Mouse (Mus musculus): ENCODE results near the gene Gpc6. TPM values are rescaled to one million over a fixed set of nuclear protein-coding genes. Genes with fewer than 3 reads are reported as not detected.

Gpc6 gene
- polyA plus RNA-seq, 1 experiment from 2014 or later = 14.5 TPM

- Histone ChIP-seq H3K9me3 (ENCODE audit: control insufficient read depth, low read length) (no peaks in the 10 kb centered on the region), H3K36me3 (ENCODE audit: control insufficient read depth, insufficient read depth, low read length) (no peaks in the 10 kb centered on the region), H3K27me3 (ENCODE audit: control insufficient read depth, insufficient read depth, low read length) (peaks cover 1% of the 10 kb centered on the region; the same call in 1 of the 2 replicates), H3K4me2 (ENCODE audit: low read length) (no peak overlapping the region), H3K4me1 (ENCODE audit: control insufficient read depth in 2 of 2, insufficient read depth in 2 of 2, low read length in 2 of 2) (no peaks in the 10 kb centered on the region), H3K4me3 (ENCODE audit: control insufficient read depth in 1 of 2, insufficient read depth in 1 of 2, low read depth in 1 of 2, low read length in 2 of 2) (no peak overlapping the region), H3K9ac (ENCODE audit: low read length) (no peak overlapping the region), H3K27ac (replicated peaks in 1 of 2; ENCODE audit: control insufficient read depth in 1 of 2, insufficient read depth in 1 of 2, low read depth in 2 of 2, low read length in 2 of 2) (no peak overlapping the region)
- no peak for ATAC-seq (ENCODE audit: insufficient number of reproducible peaks, insufficient read depth, low FRiP score, low read depth)
- 87% methylated on average over 6 of the region's 6 CpGs for WGBS
These were observed 730.3 kb downstream of the Gpc6 start for GRCm38 (mm10) chr14:117655382-117655781.

- ATAC-seq (ENCODE audit: insufficient number of reproducible peaks, insufficient read depth, low FRiP score, low read depth) = no peak
- Histone ChIP-seq H3K36me3 (ENCODE audit: control insufficient read depth, insufficient read depth, low read length) (no peaks in the 10 kb centered on the region), H3K9me3 (ENCODE audit: control insufficient read depth, low read length) (no peaks in the 10 kb centered on the region), H3K4me1 (ENCODE audit: control insufficient read depth in 2 of 2, insufficient read depth in 2 of 2, low read length in 2 of 2) (no peaks in the 10 kb centered on the region), H3K27me3 (ENCODE audit: control insufficient read depth, insufficient read depth, low read length) (no peaks in the 10 kb centered on the region), H3K9ac (ENCODE audit: low read length) (no peak overlapping the region), H3K4me2 (ENCODE audit: low read length) (no peak overlapping the region), H3K4me3 (ENCODE audit: control insufficient read depth in 1 of 2, insufficient read depth in 1 of 2, low read depth in 1 of 2, low read length in 2 of 2) (no peak overlapping the region), H3K27ac (replicated peaks in 1 of 2; ENCODE audit: control insufficient read depth in 1 of 2, insufficient read depth in 1 of 2, low read depth in 2 of 2, low read length in 2 of 2) (no peak overlapping the region)
- 88% methylated on average over 8 of the region's 8 CpGs for WGBS
These were observed 734.2 kb downstream of the Gpc6 start for GRCm38 (mm10) chr14:117659198-117659761.

- no peaks in the 10 kb centered on the region for H3K9me3 ChIP-seq (ENCODE audit: control insufficient read depth, low read length)
- no peak overlapping the region for H3K27ac ChIP-seq (replicated peaks in 1 of 2; ENCODE audit: control insufficient read depth in 1 of 2, insufficient read depth in 1 of 2, low read depth in 2 of 2, low read length in 2 of 2)
- no peaks in the 10 kb centered on the region for H3K36me3 ChIP-seq (ENCODE audit: control insufficient read depth, insufficient read depth, low read length)
- no peaks in the 10 kb centered on the region for H3K4me1 ChIP-seq (ENCODE audit: control insufficient read depth in 2 of 2, insufficient read depth in 2 of 2, low read length in 2 of 2)
- 73% methylated on average over 4 of the region's 4 CpGs for WGBS
- H3K27me3 ChIP-seq (ENCODE audit: control insufficient read depth, insufficient read depth, low read length) = no peaks in the 10 kb centered on the region
- no peak for ATAC-seq (ENCODE audit: insufficient number of reproducible peaks, insufficient read depth, low FRiP score, low read depth)
- no peak overlapping the region for H3K4me2 ChIP-seq (ENCODE audit: low read length)
- no peak overlapping the region for H3K9ac ChIP-seq (ENCODE audit: low read length)
- no peak overlapping the region for H3K4me3 ChIP-seq (ENCODE audit: control insufficient read depth in 1 of 2, insufficient read depth in 1 of 2, low read depth in 1 of 2, low read length in 2 of 2)
These were observed 737.1 kb downstream of the Gpc6 start for GRCm38 (mm10) chr14:117662261-117662660.

GRCm38 (mm10) chr14:117664796-117665195, 739.7 kb downstream of the Gpc6 start:
- no peaks in the 10 kb centered on the region for H3K9me3 ChIP-seq (ENCODE audit: control insufficient read depth, low read length)
- H3K27me3 ChIP-seq (ENCODE audit: control insufficient read depth, insufficient read depth, low read length) = no peaks in the 10 kb centered on the region
- H3K36me3 ChIP-seq (ENCODE audit: control insufficient read depth, insufficient read depth, low read length) = no peaks in the 10 kb centered on the region
- no peak overlapping the region for H3K4me2 ChIP-seq (ENCODE audit: low read length)
- no peak overlapping the region for H3K4me3 ChIP-seq (ENCODE audit: control insufficient read depth in 1 of 2, insufficient read depth in 1 of 2, low read depth in 1 of 2, low read length in 2 of 2)
- no peak overlapping the region for H3K9ac ChIP-seq (ENCODE audit: low read length)
- no peak overlapping the region for H3K27ac ChIP-seq (replicated peaks in 1 of 2; ENCODE audit: control insufficient read depth in 1 of 2, insufficient read depth in 1 of 2, low read depth in 2 of 2, low read length in 2 of 2)
- H3K4me1 ChIP-seq (ENCODE audit: control insufficient read depth in 2 of 2, insufficient read depth in 2 of 2, low read length in 2 of 2) = no peaks in the 10 kb centered on the region
- no peak for ATAC-seq (ENCODE audit: insufficient number of reproducible peaks, insufficient read depth, low FRiP score, low read depth)
- 80% methylated on average over 4 of the region's 4 CpGs for WGBS

GRCm38 (mm10) chr14:117666126-117666525, 741.0 kb downstream of the Gpc6 start:
- no peak overlapping the region for H3K27ac ChIP-seq (replicated peaks in 1 of 2; ENCODE audit: control insufficient read depth in 1 of 2, insufficient read depth in 1 of 2, low read depth in 2 of 2, low read length in 2 of 2)
- no peak overlapping the region for H3K4me3 ChIP-seq (ENCODE audit: control insufficient read depth in 1 of 2, insufficient read depth in 1 of 2, low read depth in 1 of 2, low read length in 2 of 2)
- no peaks in the 10 kb centered on the region for H3K9me3 ChIP-seq (ENCODE audit: control insufficient read depth, low read length)
- H3K4me1 ChIP-seq (ENCODE audit: control insufficient read depth in 2 of 2, insufficient read depth in 2 of 2, low read length in 2 of 2) = no peaks in the 10 kb centered on the region
- 49% methylated on average over 2 of the region's 2 CpGs for WGBS
- ATAC-seq (ENCODE audit: insufficient number of reproducible peaks, insufficient read depth, low FRiP score, low read depth) = no peak
- no peaks in the 10 kb centered on the region for H3K27me3 ChIP-seq (ENCODE audit: control insufficient read depth, insufficient read depth, low read length)
- H3K36me3 ChIP-seq (ENCODE audit: control insufficient read depth, insufficient read depth, low read length) = no peaks in the 10 kb centered on the region
- H3K9ac ChIP-seq (ENCODE audit: low read length) = no peak overlapping the region
- no peak overlapping the region for H3K4me2 ChIP-seq (ENCODE audit: low read length)

GRCm38 (mm10) chr14:117673541-117673940, 748.4 kb downstream of the Gpc6 start:
- H3K9ac ChIP-seq (ENCODE audit: low read length) = no peak overlapping the region
- H3K4me2 ChIP-seq (ENCODE audit: low read length) = no peak overlapping the region
- no peak for ATAC-seq (ENCODE audit: insufficient number of reproducible peaks, insufficient read depth, low FRiP score, low read depth)
- H3K36me3 ChIP-seq (ENCODE audit: control insufficient read depth, insufficient read depth, low read length) = no peaks in the 10 kb centered on the region
- no peak overlapping the region for H3K27ac ChIP-seq (replicated peaks in 1 of 2; ENCODE audit: control insufficient read depth in 1 of 2, insufficient read depth in 1 of 2, low read depth in 2 of 2, low read length in 2 of 2)
- no peaks in the 10 kb centered on the region for H3K27me3 ChIP-seq (ENCODE audit: control insufficient read depth, insufficient read depth, low read length)
- no peaks in the 10 kb centered on the region for H3K4me1 ChIP-seq (ENCODE audit: control insufficient read depth in 2 of 2, insufficient read depth in 2 of 2, low read length in 2 of 2)
- no peaks in the 10 kb centered on the region for H3K9me3 ChIP-seq (ENCODE audit: control insufficient read depth, low read length)
- 90% methylated on average over 7 of the region's 7 CpGs for WGBS
- no peak overlapping the region for H3K4me3 ChIP-seq (ENCODE audit: control insufficient read depth in 1 of 2, insufficient read depth in 1 of 2, low read depth in 1 of 2, low read length in 2 of 2)

- Histone ChIP-seq H3K9me3 (ENCODE audit: control insufficient read depth, low read length) (no peaks in the 10 kb centered on the region), H3K27ac (replicated peaks in 1 of 2; ENCODE audit: control insufficient read depth in 1 of 2, insufficient read depth in 1 of 2, low read depth in 2 of 2, low read length in 2 of 2) (no peak overlapping the region), H3K4me2 (ENCODE audit: low read length) (no peak overlapping the region), H3K27me3 (ENCODE audit: control insufficient read depth, insufficient read depth, low read length) (no peaks in the 10 kb centered on the region), H3K4me3 (ENCODE audit: control insufficient read depth in 1 of 2, insufficient read depth in 1 of 2, low read depth in 1 of 2, low read length in 2 of 2) (no peak overlapping the region), H3K9ac (ENCODE audit: low read length) (no peak overlapping the region), H3K36me3 (ENCODE audit: control insufficient read depth, insufficient read depth, low read length) (no peaks in the 10 kb centered on the region), H3K4me1 (ENCODE audit: control insufficient read depth in 2 of 2, insufficient read depth in 2 of 2, low read length in 2 of 2) (no peaks in the 10 kb centered on the region)
- ATAC-seq (ENCODE audit: insufficient number of reproducible peaks, insufficient read depth, low FRiP score, low read depth) = no peak
- WGBS = 81% methylated on average over 3 of the region's 3 CpGs
These were observed 749.4 kb downstream of the Gpc6 start for GRCm38 (mm10) chr14:117674482-117674881.

- Histone ChIP-seq H3K9ac (ENCODE audit: low read length) (no peak overlapping the region), H3K27ac (replicated peaks in 1 of 2; ENCODE audit: control insufficient read depth in 1 of 2, insufficient read depth in 1 of 2, low read depth in 2 of 2, low read length in 2 of 2) (no peak overlapping the region), H3K36me3 (ENCODE audit: control insufficient read depth, insufficient read depth, low read length) (no peaks in the 10 kb centered on the region), H3K4me2 (ENCODE audit: low read length) (no peak overlapping the region), H3K27me3 (ENCODE audit: control insufficient read depth, insufficient read depth, low read length) (no peaks in the 10 kb centered on the region), H3K9me3 (ENCODE audit: control insufficient read depth, low read length) (no peaks in the 10 kb centered on the region), H3K4me1 (ENCODE audit: control insufficient read depth in 2 of 2, insufficient read depth in 2 of 2, low read length in 2 of 2) (peaks cover 2 to 15% of the 10 kb centered on the region in 2 experiments; a peak in 3 of 4 replicates), H3K4me3 (ENCODE audit: control insufficient read depth in 1 of 2, insufficient read depth in 1 of 2, low read depth in 1 of 2, low read length in 2 of 2) (no peak overlapping the region)
- WGBS = 46% methylated on average over 3 of the region's 3 CpGs
- no peak for ATAC-seq (ENCODE audit: insufficient number of reproducible peaks, insufficient read depth, low FRiP score, low read depth)
These were observed 754.8 kb downstream of the Gpc6 start for GRCm38 (mm10) chr14:117679926-117680325.

All from heart, embryonic 14.5 days (tissue).